Mouse (Mus musculus): ENCODE measurements around the gene Akap2. TPM values are rescaled to one million over a fixed set of nuclear protein-coding genes. Genes with fewer than 3 reads are reported as not detected.

Gene Akap2
- polyA plus RNA-seq, 1 experiment from 2014 or later: 19.6 TPM

DNA sequence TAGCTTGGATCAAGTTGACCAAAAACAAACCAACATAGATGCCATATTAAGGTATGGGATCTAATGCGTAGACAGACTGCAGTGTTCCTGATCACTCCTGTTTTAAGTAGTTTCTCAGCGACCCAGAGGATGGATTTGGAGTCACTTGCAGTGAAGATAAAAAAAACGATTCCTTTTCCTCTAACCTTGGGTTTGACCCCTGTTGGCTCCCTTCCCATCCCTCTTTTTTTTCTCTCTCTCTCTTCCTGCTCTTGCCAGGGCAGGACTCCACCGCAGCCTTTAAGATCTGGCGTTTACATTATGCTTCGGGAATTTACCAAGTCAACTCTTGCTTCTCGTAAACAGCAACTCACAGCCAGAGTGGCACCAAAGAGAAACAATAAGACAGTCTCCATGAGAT lies 83.8 kb downstream of the Akap2 start:
- Histone ChIP-seq H3K4me3 (no peak overlapping the region), H3K9ac (replicated peaks) (no peak overlapping the region), H3K27ac (replicated peaks) (no peak overlapping the region), H3K9me3 (no peaks in the 10 kb centered on the region), H3K4me1 (peaks cover 8% of the 10 kb centered on the region), H3K36me3 (no peaks in the 10 kb centered on the region), H3K27me3 (no peaks in the 10 kb centered on the region), H3K4me2 (replicated peaks) (no peak overlapping the region)
- WGBS: 88% methylated on average over 7 of the region's 7 CpGs
- ATAC-seq (ENCODE audit: low FRiP score, low read depth): no peak

DNA sequence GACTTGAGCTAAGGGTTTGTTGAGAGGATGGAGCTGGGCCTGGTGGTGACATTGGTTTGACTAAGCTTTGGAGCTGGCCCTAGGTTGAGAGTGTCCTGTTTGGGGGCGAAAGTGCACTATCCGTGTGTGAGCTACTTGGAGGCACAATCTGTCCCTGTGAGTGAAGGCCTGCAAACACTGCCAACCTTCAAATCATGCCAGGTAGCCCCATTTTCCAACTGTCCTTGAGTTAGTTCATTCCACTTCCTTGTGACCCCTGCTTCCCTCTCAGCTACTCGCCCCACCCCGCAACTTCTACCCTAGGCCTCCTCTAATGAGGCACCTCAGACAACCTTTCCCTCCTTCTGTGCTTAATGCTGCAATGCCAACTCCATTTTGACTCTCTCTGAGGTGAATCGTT lies 84.5 kb downstream of the Akap2 start:
- H3K9me3 ChIP-seq: no peaks in the 10 kb centered on the region
- WGBS: 90% methylated on average over 5 of the region's 5 CpGs
- no peak overlapping the region for H3K27ac ChIP-seq (replicated peaks)
- H3K4me2 ChIP-seq (replicated peaks): no peak overlapping the region
- H3K9ac ChIP-seq (replicated peaks): no peak overlapping the region
- no peak overlapping the region for H3K4me3 ChIP-seq
- H3K4me1 ChIP-seq: peaks cover 8% of the 10 kb centered on the region
- H3K36me3 ChIP-seq: no peaks in the 10 kb centered on the region
- no peak for ATAC-seq (ENCODE audit: low FRiP score, low read depth)
- no peaks in the 10 kb centered on the region for H3K27me3 ChIP-seq

DNA sequence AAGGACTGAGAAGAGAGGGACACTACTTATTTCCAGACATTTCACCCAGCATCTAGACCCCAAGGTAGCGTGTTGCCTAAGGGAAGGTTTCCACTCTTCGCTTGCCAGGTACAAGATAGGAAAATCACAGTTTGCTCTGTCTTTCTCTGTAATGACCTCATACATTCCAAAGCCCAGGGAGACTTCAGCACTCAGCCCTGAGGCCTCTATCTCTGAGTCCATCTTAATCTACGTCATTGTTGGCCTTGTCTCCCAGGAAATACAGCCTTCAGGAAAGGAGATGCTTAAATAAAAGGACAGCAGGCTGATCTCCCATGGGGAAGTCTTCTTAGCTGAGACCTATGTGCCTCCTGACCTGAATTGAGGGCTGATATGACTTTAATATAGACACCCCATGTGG lies 85.0 kb downstream of the Akap2 start:
- Histone ChIP-seq H3K27me3 (no peaks in the 10 kb centered on the region), H3K4me3 (no peak overlapping the region), H3K4me2 (replicated peaks) (no peak overlapping the region), H3K9ac (replicated peaks) (no peak overlapping the region), H3K27ac (replicated peaks) (no peak overlapping the region), H3K36me3 (no peaks in the 10 kb centered on the region), H3K4me1 (peaks cover 8% of the 10 kb centered on the region), H3K9me3 (no peaks in the 10 kb centered on the region)
- 87% methylated on average over 3 of the region's 3 CpGs for WGBS
- ATAC-seq (ENCODE audit: low FRiP score, low read depth): no peak

DNA sequence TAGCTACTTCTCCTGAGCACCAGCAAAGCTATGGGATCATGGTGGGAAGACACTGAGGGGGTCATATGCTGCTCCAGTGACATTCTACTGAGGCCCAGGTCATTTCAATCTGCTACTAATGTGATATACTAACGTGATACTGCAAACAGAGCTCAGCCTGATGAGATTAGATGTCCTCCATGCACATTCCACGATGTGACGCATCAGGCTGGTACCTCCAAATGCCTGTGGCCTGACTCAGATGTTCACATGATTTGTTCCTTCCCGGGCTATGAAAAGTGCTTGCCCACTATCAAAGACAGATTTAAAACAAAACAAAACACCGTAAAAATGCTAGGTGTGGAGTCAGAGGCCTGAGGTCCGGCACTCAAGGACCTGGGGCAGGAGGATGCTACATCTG lies 87.4 kb downstream of the Akap2 start:
- no peak overlapping the region for H3K4me3 ChIP-seq
- H3K4me1 ChIP-seq: no peaks in the 10 kb centered on the region
- no peak overlapping the region for H3K4me2 ChIP-seq (replicated peaks)
- H3K27ac ChIP-seq (replicated peaks): no peak overlapping the region
- no peak overlapping the region for H3K9ac ChIP-seq (replicated peaks)
- no peaks in the 10 kb centered on the region for H3K27me3 ChIP-seq
- ATAC-seq (ENCODE audit: low FRiP score, low read depth): no peak
- no peaks in the 10 kb centered on the region for H3K9me3 ChIP-seq
- WGBS: 85% methylated on average over 6 of the region's 6 CpGs
- H3K36me3 ChIP-seq: no peaks in the 10 kb centered on the region

DNA sequence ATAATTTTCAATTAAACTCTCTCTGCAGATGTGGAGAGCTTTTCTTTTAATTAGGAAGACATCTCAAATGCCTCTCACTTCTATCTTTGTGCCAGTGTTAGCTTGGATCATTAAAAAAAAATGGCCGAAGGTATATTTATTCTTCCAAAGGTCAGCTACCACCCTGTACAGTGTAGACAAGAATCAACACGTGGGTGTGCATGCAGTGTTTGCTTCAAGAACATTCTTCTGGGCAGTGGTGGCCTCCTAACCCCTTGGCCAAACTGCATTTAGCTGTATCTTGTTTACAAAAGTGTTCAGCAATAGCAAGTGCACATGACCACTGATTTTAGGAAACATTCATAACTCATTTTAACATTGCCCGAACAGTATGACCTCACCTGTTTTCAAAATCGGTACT lies 92.0 kb downstream of the Akap2 start:
- Histone ChIP-seq H3K4me1 (no peaks in the 10 kb centered on the region), H3K36me3 (no peaks in the 10 kb centered on the region), H3K4me2 (replicated peaks) (no peak overlapping the region), H3K4me3 (no peak overlapping the region), H3K27me3 (no peaks in the 10 kb centered on the region), H3K9ac (replicated peaks) (no peak overlapping the region), H3K9me3 (no peaks in the 10 kb centered on the region), H3K27ac (replicated peaks) (no peak overlapping the region)
- 92% methylated on average over 4 of the region's 4 CpGs for WGBS
- no peak for ATAC-seq (ENCODE audit: low FRiP score, low read depth)

DNA sequence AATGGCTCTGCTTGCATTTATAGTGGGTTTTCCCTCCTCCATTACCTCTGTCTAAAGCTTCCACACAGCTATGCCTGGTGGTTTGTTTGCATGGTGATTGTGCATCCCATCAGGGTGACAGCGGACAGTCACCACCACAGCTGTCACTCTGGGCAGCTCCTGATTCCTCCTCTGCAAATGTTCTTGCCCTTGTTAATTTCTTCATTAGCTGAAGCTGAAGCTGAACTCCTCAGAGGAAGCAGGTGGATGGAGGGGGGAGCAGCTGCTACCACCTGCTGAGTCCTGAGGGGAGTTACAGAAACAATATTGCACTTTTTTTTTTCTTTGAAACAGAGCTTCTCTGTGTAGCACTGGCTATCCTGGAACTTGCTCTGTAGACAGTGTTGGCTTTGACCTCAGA lies 94.6 kb downstream of the Akap2 start:
- Histone ChIP-seq H3K9ac (replicated peaks) (no peak overlapping the region), H3K9me3 (no peaks in the 10 kb centered on the region), H3K27ac (replicated peaks) (no peak overlapping the region), H3K4me1 (no peaks in the 10 kb centered on the region), H3K27me3 (no peaks in the 10 kb centered on the region), H3K4me3 (no peak overlapping the region), H3K4me2 (replicated peaks) (no peak overlapping the region), H3K36me3 (no peaks in the 10 kb centered on the region)
- 68% methylated on average over 1 of the region's 1 CpGs for WGBS
- no peak for ATAC-seq (ENCODE audit: low FRiP score, low read depth)

DNA sequence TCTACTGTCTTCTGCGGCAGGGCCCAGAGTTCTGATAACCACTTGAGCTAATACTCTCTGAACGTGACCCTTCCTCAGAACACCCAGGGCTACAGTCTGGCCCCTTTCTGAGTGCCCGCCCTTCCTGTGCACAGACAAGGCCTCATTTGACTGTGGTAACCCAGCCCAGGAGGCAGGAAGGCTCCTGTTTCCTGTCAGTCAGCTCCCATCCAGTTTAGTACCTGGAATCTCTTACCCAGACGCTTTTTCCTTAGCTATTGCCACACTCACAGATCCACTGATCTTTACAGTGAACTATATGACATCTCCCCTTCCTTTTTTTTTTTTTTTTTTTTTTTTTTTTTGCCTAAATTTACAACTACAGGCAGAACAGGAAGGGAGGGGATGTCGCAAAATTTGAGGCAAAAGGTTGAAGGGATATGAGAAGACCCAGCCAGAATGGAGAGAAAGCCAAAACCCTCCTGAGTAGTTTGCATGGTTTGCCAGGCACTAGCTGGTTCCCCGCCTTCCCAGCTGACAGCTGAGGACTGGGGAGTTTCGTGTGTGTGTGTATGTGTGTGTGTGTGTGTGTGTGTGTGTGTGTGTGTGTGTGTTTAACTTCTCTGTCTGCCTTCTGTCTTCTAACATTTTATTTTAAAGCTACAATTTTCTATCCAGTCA lies 95.6 kb downstream of the Akap2 start:
- H3K4me1 ChIP-seq: no peaks in the 10 kb centered on the region
- H3K4me3 ChIP-seq: no peak overlapping the region
- H3K9me3 ChIP-seq: no peaks in the 10 kb centered on the region
- no peaks in the 10 kb centered on the region for H3K27me3 ChIP-seq
- no peak overlapping the region for H3K9ac ChIP-seq (replicated peaks)
- no peak for ATAC-seq (ENCODE audit: low FRiP score, low read depth)
- no peaks in the 10 kb centered on the region for H3K36me3 ChIP-seq
- 63% methylated on average over 7 of the region's 7 CpGs for WGBS
- H3K27ac ChIP-seq (replicated peaks): no peak overlapping the region
- no peak overlapping the region for H3K4me2 ChIP-seq (replicated peaks)

DNA sequence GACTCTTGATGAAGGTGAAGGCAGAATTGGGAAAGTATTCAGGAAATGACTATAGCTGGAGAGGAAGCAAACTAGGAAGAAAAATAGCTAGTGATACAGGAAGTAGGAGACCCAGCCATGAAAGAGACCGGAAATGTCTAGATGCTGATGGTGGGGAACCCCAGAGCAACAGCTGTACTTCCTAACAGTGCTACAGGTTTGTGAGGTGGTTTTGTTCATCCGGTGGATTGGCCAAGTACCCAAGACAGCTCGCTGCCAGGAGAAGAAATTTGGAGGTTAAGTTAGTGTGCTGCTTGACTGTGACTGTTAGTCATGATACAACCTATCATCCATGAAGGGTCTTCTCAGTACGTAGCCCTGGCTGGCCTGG lies 96.1 kb downstream of the Akap2 start:
- H3K27ac ChIP-seq (replicated peaks): no peak overlapping the region
- no peak overlapping the region for H3K9ac ChIP-seq (replicated peaks)
- no peak overlapping the region for H3K4me2 ChIP-seq (replicated peaks)
- ATAC-seq (ENCODE audit: low FRiP score, low read depth): no peak
- no peaks in the 10 kb centered on the region for H3K9me3 ChIP-seq
- WGBS: 89% methylated on average over 4 of the region's 4 CpGs
- no peak overlapping the region for H3K4me3 ChIP-seq
- H3K4me1 ChIP-seq: no peaks in the 10 kb centered on the region
- no peaks in the 10 kb centered on the region for H3K27me3 ChIP-seq
- H3K36me3 ChIP-seq: no peaks in the 10 kb centered on the region

DNA sequence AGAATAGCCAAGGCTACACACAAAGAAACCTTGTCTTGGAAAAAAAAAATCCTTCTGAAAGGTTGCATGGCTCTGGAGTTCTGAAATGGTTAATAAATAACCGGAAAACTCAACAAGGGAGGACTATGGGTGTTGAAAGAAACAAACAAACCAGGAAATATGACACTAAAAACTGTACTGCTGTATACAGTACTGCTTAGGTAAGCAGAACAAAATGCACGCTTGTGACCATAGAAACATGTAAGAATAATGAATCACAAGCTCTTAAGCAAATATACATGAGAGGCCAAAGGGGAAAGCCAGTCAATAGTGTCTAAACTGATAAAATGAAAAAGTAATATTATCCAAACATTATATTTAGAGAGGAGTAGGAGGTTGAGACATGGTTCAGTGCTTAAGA lies 97.9 kb downstream of the Akap2 start:
- Histone ChIP-seq H3K27ac (replicated peaks) (no peak overlapping the region), H3K9ac (replicated peaks) (no peak overlapping the region), H3K9me3 (no peaks in the 10 kb centered on the region), H3K27me3 (no peaks in the 10 kb centered on the region; the same call in 1 of the 2 replicates), H3K4me2 (replicated peaks) (no peak overlapping the region), H3K36me3 (no peaks in the 10 kb centered on the region), H3K4me3 (no peak overlapping the region), H3K4me1 (no peaks in the 10 kb centered on the region)
- 92% methylated on average over 2 of the region's 2 CpGs for WGBS
- no peak for ATAC-seq (ENCODE audit: low FRiP score, low read depth)

DNA sequence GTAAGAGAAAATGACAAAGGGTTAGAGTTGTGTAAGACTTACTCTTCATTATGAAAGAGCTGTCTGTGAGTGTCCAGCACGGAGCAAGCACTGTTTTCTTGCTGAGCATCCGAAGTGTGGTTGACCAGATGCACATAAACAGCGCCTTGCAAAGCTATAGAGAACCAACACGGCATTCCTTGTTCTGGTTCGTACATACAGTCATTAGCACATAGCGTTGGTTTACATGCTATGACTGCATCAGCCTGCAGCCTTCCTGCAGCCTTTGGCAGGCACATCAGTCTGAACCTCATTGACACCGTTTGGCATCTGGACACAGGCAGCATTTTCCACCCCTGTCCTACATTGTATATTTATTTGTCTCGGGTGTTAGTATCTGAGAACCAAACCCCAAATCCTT lies 98.7 kb downstream of the Akap2 start:
- H3K27me3 ChIP-seq: peaks cover 5% of the 10 kb centered on the region; the same call in 1 of the 2 replicates
- H3K4me3 ChIP-seq: no peak overlapping the region
- no peaks in the 10 kb centered on the region for H3K9me3 ChIP-seq
- no peak overlapping the region for H3K4me2 ChIP-seq (replicated peaks)
- no peak overlapping the region for H3K9ac ChIP-seq (replicated peaks)
- 91% methylated on average over 8 of the region's 8 CpGs for WGBS
- H3K36me3 ChIP-seq: no peaks in the 10 kb centered on the region
- ATAC-seq (ENCODE audit: low FRiP score, low read depth): no peak
- no peak overlapping the region for H3K27ac ChIP-seq (replicated peaks)
- no peaks in the 10 kb centered on the region for H3K4me1 ChIP-seq

DNA sequence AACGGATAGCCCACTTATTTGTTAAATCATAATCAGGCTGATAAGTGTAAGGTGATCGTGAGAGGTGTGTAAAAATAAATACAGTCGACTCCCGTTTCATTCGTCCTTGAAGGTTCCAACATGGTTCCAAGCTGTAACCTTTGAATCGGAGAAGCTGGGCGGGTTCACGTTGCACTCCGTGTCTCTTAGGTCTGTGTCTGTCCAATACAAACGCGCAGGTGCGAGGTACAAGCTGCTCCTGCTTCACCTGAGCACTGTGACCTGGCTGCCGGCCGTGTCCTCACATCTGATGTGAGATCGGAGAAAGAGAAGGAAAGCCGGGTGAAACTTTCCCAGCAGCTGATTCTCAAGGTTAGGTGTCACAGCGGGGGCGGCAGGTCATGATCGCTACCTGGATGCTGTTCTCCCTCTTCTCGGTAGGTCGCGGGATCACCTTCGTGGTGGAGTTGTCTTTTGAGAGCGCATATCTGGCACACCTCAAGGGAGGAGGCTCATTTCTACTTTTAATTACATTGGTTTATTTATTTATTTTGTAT lies 103.5 kb downstream of the Akap2 start:
- Histone ChIP-seq H3K36me3 (no peaks in the 10 kb centered on the region), H3K9me3 (no peaks in the 10 kb centered on the region), H3K4me2 (replicated peaks) (no peak overlapping the region), H3K9ac (replicated peaks) (no peak overlapping the region), H3K4me1 (peaks cover 29% of the 10 kb centered on the region), H3K27me3 (peaks cover 27% of the 10 kb centered on the region), H3K27ac (replicated peaks) (no peak overlapping the region), H3K4me3 (no peak overlapping the region)
- no peak for ATAC-seq (ENCODE audit: low FRiP score, low read depth)
- 91% methylated on average over 24 of the region's 24 CpGs for WGBS

DNA sequence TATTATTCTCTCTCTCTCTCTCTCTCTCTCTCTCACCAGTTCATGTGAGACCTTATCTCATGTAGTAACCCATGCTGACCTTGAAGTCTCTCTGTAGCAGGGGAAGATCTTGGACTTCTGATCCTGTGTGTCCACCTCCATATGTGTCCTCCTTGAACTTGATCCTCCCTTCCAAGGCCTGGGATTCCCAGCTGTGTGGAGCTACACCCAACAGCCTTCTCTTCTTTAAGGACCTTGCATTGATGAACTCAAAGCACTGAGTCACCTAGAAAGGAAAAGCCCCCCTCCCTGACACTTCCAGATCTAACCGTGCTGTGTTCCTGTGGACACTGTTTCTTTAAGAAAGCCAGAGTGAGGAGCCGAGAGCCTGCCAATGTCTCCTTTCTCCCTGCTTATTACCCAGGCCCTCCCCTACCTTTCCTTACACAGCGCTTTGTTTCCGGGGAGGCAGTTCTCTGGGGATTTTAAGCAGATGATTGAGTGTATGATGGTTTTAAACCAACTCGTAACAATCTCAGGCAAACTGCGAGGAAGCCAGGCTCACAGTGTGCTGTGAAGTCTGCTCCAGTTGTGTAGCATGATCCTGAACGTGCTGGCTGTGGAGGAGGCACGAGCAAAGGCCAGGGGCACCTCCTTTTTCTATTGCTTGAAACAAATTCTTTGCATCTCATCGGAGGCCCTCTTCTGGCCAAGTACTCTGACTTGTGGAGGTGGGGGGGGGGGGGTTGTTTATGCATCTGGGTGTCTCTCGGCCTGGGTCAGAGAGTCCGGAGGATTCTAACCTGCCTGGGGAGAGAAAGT lies 104.3 kb downstream of the Akap2 start:
- no peak overlapping the region for H3K4me3 ChIP-seq
- H3K4me2 ChIP-seq (replicated peaks): peak overlapping the region; percentile 32
- no peaks in the 10 kb centered on the region for H3K9me3 ChIP-seq
- H3K36me3 ChIP-seq: no peaks in the 10 kb centered on the region
- 16% methylated on average over 11 of the region's 11 CpGs for WGBS
- peaks cover 35% of the 10 kb centered on the region for H3K27me3 ChIP-seq
- peak; percentile 42; the same call in 1 of the 2 replicates for ATAC-seq (ENCODE audit: low FRiP score, low read depth)
- H3K4me1 ChIP-seq: peaks cover 29% of the 10 kb centered on the region
- no peak overlapping the region for H3K9ac ChIP-seq (replicated peaks)
- peak overlapping the region; percentile 42 for H3K27ac ChIP-seq (replicated peaks)
